Mouse (Mus musculus): ENCODE measurements around the gene Mvb12b.

DNA sequence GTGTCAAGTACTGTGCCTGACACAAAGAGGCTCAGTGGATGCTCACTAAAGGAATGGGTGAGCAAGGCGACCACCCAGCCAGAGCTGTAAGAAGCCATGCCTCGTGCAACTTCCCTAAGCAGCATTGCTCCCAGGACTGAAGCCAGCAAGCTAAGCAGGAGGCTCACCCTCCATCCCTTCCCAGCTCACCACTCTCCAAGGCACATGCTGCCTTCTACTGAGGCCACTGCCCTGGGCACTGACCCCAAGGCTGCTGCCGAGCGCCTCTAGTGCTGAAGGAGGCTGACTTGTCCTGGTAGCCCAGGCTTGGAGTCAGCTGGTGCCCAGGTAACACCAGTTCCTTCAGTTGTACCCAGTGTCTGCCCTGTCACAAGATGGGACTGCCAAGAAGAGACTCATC is 45.8 kb downstream of the Mvb12b start:
- TF ChIP-seq CTCF (IDR thresholded peaks at IDR 0.05; ENCODE audit: borderline replicate concordance, insufficient read depth, low read length) (no peak), POLR2A (IDR thresholded peaks at IDR 0.05; ENCODE audit: low read depth, low read length) (no peak)
